Mouse (Mus musculus) retina, postnatal 7 days (tissue): ENCODE results near the gene Robo1.

Source experiments
- DNase-seq: peaks from one replicate; pipeline ENCODE4 v3.0.0-alpha.2; 2012; ENCODE audit warnings: low read depth, low spot score

The Robo1 gene

GRCm38 (mm10) chr16:72737154-72737553, 429.0 kb downstream of the Robo1 start:
- DNase-seq, result no peak

GRCm38 (mm10) chr16:72740218-72740617, 432.1 kb downstream of the Robo1 start:
- no peak for DNase-seq

GRCm38 (mm10) chr16:72747696-72748095, 439.6 kb downstream of the Robo1 start:
- no peak for DNase-seq

GRCm38 (mm10) chr16:72765128-72765913, 457.2 kb downstream of the Robo1 start:
- DNase-seq, result no peak

GRCm38 (mm10) chr16:72769214-72769834, 461.2 kb downstream of the Robo1 start:
- no peak for DNase-seq

GRCm38 (mm10) chr16:72772348-72772747, 464.2 kb downstream of the Robo1 start:
- DNase-seq, result no peak

- no peak for DNase-seq
These were observed 464.9 kb downstream of the Robo1 start for GRCm38 (mm10) chr16:72773034-72773433.

GRCm38 (mm10) chr16:72778520-72778919, 470.4 kb downstream of the Robo1 start:
- no peak for DNase-seq

- DNase-seq, result no peak
These were observed 474.1 kb downstream of the Robo1 start for GRCm38 (mm10) chr16:72782171-72782570.

GRCm38 (mm10) chr16:72786079-72786478, 478.0 kb downstream of the Robo1 start:
- DNase-seq, result no peak

GRCm38 (mm10) chr16:72786636-72787035, 478.5 kb downstream of the Robo1 start:
- DNase-seq, result no peak

- no peak for DNase-seq
These were observed 479.9 kb downstream of the Robo1 start for GRCm38 (mm10) chr16:72788017-72788416.

- no peak for DNase-seq
These were observed 483.1 kb downstream of the Robo1 start for GRCm38 (mm10) chr16:72791181-72791705.

GRCm38 (mm10) chr16:72794692-72795378, 486.7 kb downstream of the Robo1 start:
- no peak for DNase-seq

- DNase-seq, result no peak
These were observed 487.2 kb downstream of the Robo1 start for GRCm38 (mm10) chr16:72795379-72795712.

- no peak for DNase-seq
These were observed 490.4 kb downstream of the Robo1 start for GRCm38 (mm10) chr16:72798405-72798949.

- no peak for DNase-seq
These were observed 492.1 kb downstream of the Robo1 start for GRCm38 (mm10) chr16:72800121-72800749.

GRCm38 (mm10) chr16:72800788-72801187, 492.7 kb downstream of the Robo1 start:
- DNase-seq, result no peak

- DNase-seq, result no peak
These were observed 500.2 kb downstream of the Robo1 start for GRCm38 (mm10) chr16:72808351-72808750.

GRCm38 (mm10) chr16:72810942-72811341, 502.8 kb downstream of the Robo1 start:
- DNase-seq, result no peak

GRCm38 (mm10) chr16:72811494-72811893, 503.4 kb downstream of the Robo1 start:
- DNase-seq, result no peak

GRCm38 (mm10) chr16:72811908-72812307, 503.8 kb downstream of the Robo1 start:
- no peak for DNase-seq
